Mouse (Mus musculus): ENCODE data around the gene Gpr84. TPM values are rescaled to one million over a fixed set of nuclear protein-coding genes. Genes with fewer than 3 reads are reported as not detected.

Gene Gpr84
- polyA plus RNA-seq, 1 experiment = 2.3 TPM

DNA sequence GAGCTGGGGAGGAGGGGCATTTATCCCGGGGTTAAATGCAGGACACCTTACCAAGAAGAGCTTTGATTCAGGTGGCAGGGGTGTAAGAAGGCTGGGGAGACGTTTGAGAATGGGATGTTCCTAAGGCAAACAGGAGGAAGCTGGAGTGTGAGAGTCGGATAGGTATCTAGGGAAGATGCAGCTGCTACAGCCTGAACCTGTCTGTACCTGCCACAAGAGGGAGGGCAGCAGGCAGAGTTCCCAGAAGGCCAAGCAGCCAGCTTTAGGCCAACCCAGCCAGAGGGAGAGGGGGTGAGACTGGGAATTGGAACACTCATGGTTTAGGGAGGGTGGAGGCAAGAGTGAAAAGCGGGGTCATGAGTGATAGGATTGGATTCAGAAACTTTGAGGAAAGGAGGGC, 30.4 kb upstream of the Gpr84 start:
- TF ChIP-seq POLR2A (IDR thresholded peaks at IDR 0.05; ENCODE audit: borderline replicate concordance, control insufficient read depth, low read depth, low read length) (no peak), CTCF (IDR thresholded peaks at IDR 0.05; ENCODE audit: control insufficient read depth, insufficient read depth, low read length) (no peak)
- Histone ChIP-seq H3K27ac (ENCODE audit: control insufficient read depth, insufficient read depth, low read depth, low read length, poor library complexity) (no peak overlapping the region), H3K4me1 (ENCODE audit: control insufficient read depth, insufficient read depth, low read length) (no peaks in the 10 kb centered on the region), H3K4me3 (replicated peaks; ENCODE audit: control insufficient read depth, low read depth, low read length) (no peak overlapping the region)
- WGBS = 34% methylated on average over 4 of the region's 4 CpGs

DNA sequence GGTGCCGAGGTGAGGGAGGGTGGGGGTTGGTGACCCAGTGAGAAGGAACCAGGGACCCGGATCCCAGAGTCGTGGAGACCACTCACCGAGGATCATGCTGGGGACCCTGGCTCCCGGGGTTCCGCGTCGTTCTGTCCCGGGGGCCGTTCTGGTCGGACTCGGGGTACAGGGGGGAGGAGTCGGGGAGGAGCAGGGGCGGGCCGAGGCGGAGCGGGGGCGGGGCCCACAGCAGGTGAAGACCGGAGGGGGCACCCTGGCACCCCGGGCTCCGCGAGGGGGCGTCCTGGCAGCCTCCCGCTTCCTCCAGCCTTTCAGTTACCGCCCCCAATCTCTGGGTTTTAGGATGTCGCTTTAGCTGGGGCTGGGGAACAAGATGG, 29.5 kb upstream of the Gpr84 start, which contains the start of gene Zfp385a:
Gene Zfp385a (minus strand): TSS at position 133 of the 377 bp plus-strand sequence.
- under 1% methylated on average over 26 of the region's 26 CpGs for WGBS
- peak within 1 kb of the TSS; percentile 65 for H3K4me3 ChIP-seq (replicated peaks; ENCODE audit: control insufficient read depth, low read depth, low read length)
- H3K4me1 ChIP-seq (ENCODE audit: control insufficient read depth, insufficient read depth, low read length) = no peaks in the 10 kb centered on the region
- TF ChIP-seq CTCF (IDR thresholded peaks at IDR 0.05; ENCODE audit: control insufficient read depth, insufficient read depth, low read length) (no peak), POLR2A (IDR thresholded peaks at IDR 0.05; ENCODE audit: borderline replicate concordance, control insufficient read depth, low read depth, low read length) (no peak; the same call in 1 of the 2 replicates)
- no peak within 1 kb of the TSS for H3K27ac ChIP-seq (ENCODE audit: control insufficient read depth, insufficient read depth, low read depth, low read length, poor library complexity)

DNA sequence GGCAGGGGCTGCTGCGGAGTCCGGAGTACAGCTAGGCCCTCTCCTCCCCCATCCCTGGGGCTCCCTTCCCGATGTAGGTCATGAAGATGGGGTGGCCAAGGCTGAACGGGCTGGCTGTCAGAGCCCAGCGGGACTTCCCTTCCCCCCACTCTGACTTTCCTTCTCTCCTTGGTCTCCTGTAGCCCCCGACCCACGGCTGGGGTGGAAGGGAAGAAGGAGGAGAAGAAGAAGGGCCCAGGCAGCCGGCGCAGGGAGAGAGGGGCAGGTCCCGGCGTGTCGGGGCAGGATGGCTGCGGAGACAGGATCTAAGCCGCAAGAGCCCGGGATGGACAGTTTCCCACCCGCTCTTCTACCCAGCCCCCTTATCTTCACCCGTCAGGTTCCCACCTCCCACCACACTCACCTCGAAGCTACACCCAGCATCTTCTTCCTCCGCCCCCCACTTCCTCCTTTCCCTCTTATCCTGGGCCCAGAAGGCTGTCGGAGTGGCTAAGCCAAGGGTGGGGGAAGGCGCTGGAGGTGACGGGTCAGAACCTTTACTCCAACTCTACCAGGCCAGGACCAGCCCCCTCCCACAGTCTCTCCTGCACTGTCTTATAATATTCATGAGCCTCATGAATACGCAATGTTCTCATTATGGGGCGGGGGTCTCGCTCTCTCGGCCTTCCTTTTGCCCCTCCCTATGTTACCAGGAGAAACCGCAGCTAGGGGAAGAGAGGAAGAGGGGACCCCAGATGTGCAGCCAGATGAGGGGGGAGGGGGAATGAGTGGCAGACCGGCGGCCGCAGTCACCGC, 29.0 kb upstream of the Gpr84 start:
- H3K4me3 ChIP-seq (replicated peaks; ENCODE audit: control insufficient read depth, low read depth, low read length) = peak overlapping the region; percentile 65
- 2% methylated on average over 31 of the region's 31 CpGs for WGBS
- H3K27ac ChIP-seq (ENCODE audit: control insufficient read depth, insufficient read depth, low read depth, low read length, poor library complexity) = no peak overlapping the region
- TF ChIP-seq CTCF (IDR thresholded peaks at IDR 0.05; ENCODE audit: control insufficient read depth, insufficient read depth, low read length) = no peak
- TF ChIP-seq POLR2A (IDR thresholded peaks at IDR 0.05; ENCODE audit: borderline replicate concordance, control insufficient read depth, low read depth, low read length) = no peak
- H3K4me1 ChIP-seq (ENCODE audit: control insufficient read depth, insufficient read depth, low read length) = no peaks in the 10 kb centered on the region

DNA sequence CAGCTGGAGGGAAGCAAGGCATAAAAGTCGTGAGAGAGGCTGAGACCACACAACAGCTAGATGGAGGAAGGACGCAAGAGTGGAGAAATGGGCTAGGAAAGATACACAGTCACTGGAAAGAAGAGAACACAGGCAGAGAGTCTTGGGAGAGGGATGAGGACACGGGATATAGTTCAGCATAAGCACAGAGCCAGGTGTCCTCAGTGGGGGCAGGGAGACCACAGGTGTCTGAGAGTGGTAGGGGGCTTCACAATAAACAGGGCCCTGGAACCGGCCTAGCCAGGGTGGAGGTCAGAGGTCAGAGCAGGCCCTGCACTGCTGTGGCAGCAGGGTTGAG, 28.4 kb upstream of the Gpr84 start:
- Histone ChIP-seq H3K4me3 (replicated peaks; ENCODE audit: control insufficient read depth, low read depth, low read length) (no peak overlapping the region), H3K4me1 (ENCODE audit: control insufficient read depth, insufficient read depth, low read length) (no peaks in the 10 kb centered on the region), H3K27ac (ENCODE audit: control insufficient read depth, insufficient read depth, low read depth, low read length, poor library complexity) (no peak overlapping the region)
- 45% methylated on average over 4 of the region's 4 CpGs for WGBS
- TF ChIP-seq CTCF (IDR thresholded peaks at IDR 0.05; ENCODE audit: control insufficient read depth, insufficient read depth, low read length) (no peak), POLR2A (IDR thresholded peaks at IDR 0.05; ENCODE audit: borderline replicate concordance, control insufficient read depth, low read depth, low read length) (no peak)

DNA sequence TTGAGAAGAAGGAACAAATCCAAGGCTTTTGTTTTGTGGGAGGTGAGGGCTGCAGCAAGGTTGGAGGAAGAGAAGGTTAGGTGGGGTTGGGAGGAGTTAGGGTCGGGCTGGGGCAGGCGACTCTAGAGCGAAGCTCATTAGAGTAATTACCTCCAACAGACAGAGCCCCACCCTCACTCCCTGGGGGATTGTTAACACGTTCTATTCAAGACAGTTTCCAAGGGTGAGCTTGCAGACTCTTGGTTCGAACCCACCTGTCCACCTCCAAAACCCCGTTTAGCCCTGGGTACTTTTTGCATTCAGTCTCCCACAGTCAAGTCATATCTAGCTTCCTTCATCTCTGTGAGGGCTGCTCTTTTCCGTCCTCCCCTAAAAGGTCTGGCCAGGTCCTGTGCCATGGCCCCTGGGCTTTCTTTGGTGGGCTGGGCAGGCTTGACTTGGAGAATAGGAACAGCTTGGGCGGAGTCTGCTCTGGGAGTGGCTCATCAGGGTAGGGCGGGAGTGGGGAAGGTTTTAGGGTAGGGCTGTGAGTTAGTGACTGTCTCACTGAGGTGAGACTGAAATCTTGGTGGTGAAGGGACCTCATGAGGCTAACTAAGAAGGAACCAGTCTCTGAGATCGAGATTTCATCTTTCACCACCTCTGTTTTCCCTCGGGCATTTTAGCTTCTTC, 26.7 kb upstream of the Gpr84 start:
- Histone ChIP-seq H3K4me1 (ENCODE audit: control insufficient read depth, insufficient read depth, low read length) (no peaks in the 10 kb centered on the region; the same call in 1 of the 2 replicates), H3K4me3 (replicated peaks; ENCODE audit: control insufficient read depth, low read depth, low read length) (no peak overlapping the region), H3K27ac (ENCODE audit: control insufficient read depth, insufficient read depth, low read depth, low read length, poor library complexity) (no peak overlapping the region)
- whole genome bisulfite sequencing = 61% methylated on average over 11 of the region's 11 CpGs
- TF ChIP-seq POLR2A (IDR thresholded peaks at IDR 0.05; ENCODE audit: borderline replicate concordance, control insufficient read depth, low read depth, low read length) (no peak), CTCF (IDR thresholded peaks at IDR 0.05; ENCODE audit: control insufficient read depth, insufficient read depth, low read length) (no peak)

DNA sequence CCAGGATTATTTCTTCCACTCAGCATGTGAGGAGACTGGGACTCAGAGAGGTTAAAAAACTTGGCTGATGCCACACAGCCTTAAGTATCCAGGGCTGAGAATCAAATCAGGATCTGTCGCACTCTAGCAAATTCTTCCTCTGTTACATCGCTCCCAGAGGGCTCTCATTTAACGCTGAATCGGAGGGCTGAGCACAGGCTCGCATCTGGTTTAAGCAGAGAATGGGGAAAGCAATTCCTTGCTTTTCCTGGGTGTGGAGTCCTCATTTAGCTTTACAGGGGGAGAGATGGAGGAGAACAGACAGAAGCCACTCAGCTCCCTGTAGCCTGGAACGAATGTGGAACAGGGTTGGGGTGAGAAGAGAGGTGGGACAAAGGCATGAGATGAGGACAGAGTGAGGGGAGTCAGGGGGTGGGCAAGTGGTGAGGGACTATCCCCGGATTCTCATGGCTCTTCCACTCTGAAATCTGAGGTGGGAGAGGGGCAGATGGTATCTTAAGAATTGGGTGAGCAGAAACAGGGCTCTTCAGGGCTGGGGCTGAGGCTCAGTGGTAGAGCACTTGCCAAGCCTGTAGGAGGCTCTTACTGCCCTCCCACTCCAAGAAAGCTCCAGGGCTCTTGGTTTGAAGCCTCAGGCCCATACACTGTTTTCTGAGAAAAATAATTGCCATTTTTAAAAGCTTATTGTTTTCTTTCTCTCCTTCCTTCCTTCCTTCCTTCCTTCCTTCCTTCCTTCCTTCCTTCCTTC, 25.2 kb upstream of the Gpr84 start:
- Histone ChIP-seq H3K27ac (ENCODE audit: control insufficient read depth, insufficient read depth, low read depth, low read length, poor library complexity) (no peak overlapping the region), H3K4me1 (ENCODE audit: control insufficient read depth, insufficient read depth, low read length) (no peaks in the 10 kb centered on the region; the same call in 1 of the 2 replicates), H3K4me3 (replicated peaks; ENCODE audit: control insufficient read depth, low read depth, low read length) (no peak overlapping the region)
- 77% methylated on average over 7 of the region's 7 CpGs for WGBS
- TF ChIP-seq POLR2A (IDR thresholded peaks at IDR 0.05; ENCODE audit: borderline replicate concordance, control insufficient read depth, low read depth, low read length) = no peak

DNA sequence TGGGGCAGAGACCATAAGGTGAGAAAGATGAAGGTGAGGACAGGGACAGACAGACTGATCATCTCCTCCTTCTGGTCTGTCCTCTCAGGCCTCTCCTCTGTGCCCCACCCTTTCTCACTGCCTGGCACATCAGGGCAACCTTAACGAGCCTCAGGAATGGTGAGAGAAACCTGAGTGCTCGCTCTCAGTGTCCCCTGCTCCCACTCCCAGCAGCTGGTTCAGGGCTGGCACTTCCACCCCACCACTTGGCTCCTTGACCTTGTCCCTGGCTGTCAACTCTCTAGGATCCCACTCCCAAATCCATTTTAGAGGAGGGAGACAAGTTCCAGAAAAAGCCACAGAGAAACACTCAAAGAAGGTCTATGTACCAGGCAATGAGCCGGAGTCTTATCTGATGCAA, 24.6 kb upstream of the Gpr84 start:
- no peaks in the 10 kb centered on the region; the same call in 1 of the 2 replicates for H3K4me1 ChIP-seq (ENCODE audit: control insufficient read depth, insufficient read depth, low read length)
- no peak for TF ChIP-seq POLR2A (IDR thresholded peaks at IDR 0.05; ENCODE audit: borderline replicate concordance, control insufficient read depth, low read depth, low read length)
- TF ChIP-seq CTCF (IDR thresholded peaks at IDR 0.05; ENCODE audit: control insufficient read depth, insufficient read depth, low read length) = no peak
- 70% methylated on average over 3 of the region's 3 CpGs for WGBS
- no peak overlapping the region for H3K27ac ChIP-seq (ENCODE audit: control insufficient read depth, insufficient read depth, low read depth, low read length, poor library complexity)
- no peak overlapping the region for H3K4me3 ChIP-seq (replicated peaks; ENCODE audit: control insufficient read depth, low read depth, low read length)

DNA sequence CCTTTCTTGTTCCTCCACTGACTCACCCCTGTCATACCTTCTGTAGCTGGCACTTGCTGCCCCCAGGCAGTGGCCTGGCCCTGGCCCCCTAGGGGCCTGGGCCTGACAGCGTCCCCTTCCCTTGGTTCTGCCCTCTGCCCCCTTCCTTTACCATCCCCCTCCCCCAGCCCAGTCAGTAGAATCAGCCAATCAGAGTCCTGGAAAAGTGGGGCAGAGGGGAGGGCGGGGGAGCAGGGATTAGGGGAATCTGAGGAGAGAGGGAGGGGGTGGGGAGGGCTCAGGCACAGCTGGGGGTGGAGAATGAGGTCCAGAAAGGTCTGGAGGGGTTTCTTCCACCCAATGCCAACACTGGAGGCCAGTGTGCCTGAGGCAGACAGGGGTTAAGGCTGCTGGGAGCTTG, 23.8 kb upstream of the Gpr84 start:
- WGBS = 68% methylated on average over 2 of the region's 2 CpGs
- Histone ChIP-seq H3K27ac (ENCODE audit: control insufficient read depth, insufficient read depth, low read depth, low read length, poor library complexity) (peak overlapping the region; percentile 66), H3K4me3 (replicated peaks; ENCODE audit: control insufficient read depth, low read depth, low read length) (no peak overlapping the region), H3K4me1 (ENCODE audit: control insufficient read depth, insufficient read depth, low read length) (no peaks in the 10 kb centered on the region; the same call in 1 of the 2 replicates)
- TF ChIP-seq POLR2A (IDR thresholded peaks at IDR 0.05; ENCODE audit: borderline replicate concordance, control insufficient read depth, low read depth, low read length) (no peak), CTCF (IDR thresholded peaks at IDR 0.05; ENCODE audit: control insufficient read depth, insufficient read depth, low read length) (no peak)

Measured in bone marrow, adult 2 months (tissue).